Mouse (Mus musculus) stomach, embryonic 14.5 days (tissue): ENCODE measurements at regions not wholly inside any gene's neighbourhood (a gene's known extent, or its start where the extent isn't known, plus 50 kb on each side); places are given as distances from the start of the nearest gene placed in this dataset.

Source experiments
- ATAC-seq: fragments of 200-750 bp; cut with Nextera tagmentation; 2 replicates; pipeline ENCODE4 v1.8.0; 2017; ENCODE audit warnings: low read depth, moderate TSS enrichment; ENCODE audit not compliant: insufficient number of reproducible peaks, insufficient read depth, low FRiP score
- H3K27ac ChIP-seq: fragments of 300-500 bp; sonication (generic); 2 replicates; pipeline ENCODE4 v1.5.1; 2014; ENCODE audit warnings: mild to moderate bottlenecking, low read length, moderate library complexity, mixed read lengths
- H3K27me3 ChIP-seq: fragments of 300-500 bp; sonication (generic); 2 replicates; pipeline ENCODE4 v1.6.1; 2014; ENCODE audit warnings: low read length, control low read depth, mixed read lengths; ENCODE audit not compliant: control insufficient read depth, insufficient read depth
- H3K36me3 ChIP-seq: fragments of 300-500 bp; sonication (generic); 2 replicates; pipeline ENCODE4 v1.6.1; 2014; ENCODE audit warnings: mild to moderate bottlenecking, control low read depth, low read length, moderate library complexity, mixed read lengths; ENCODE audit not compliant: control insufficient read depth, insufficient read depth
- H3K4me1 ChIP-seq: fragments of 300-500 bp; sonication (generic); 2 replicates; pipeline ENCODE4 v1.6.1; 2014; ENCODE audit warnings: low read length, control low read depth, mixed read lengths; ENCODE audit not compliant: control insufficient read depth, insufficient read depth
- H3K4me2 ChIP-seq: fragments of 300-500 bp; sonication (generic); replicated peaks from 2 replicates; pipeline ENCODE4 v1.6.1; 2014; ENCODE audit warnings: low read depth, low read length, control low read depth
- H3K4me3 ChIP-seq: fragments of 300-500 bp; sonication (generic); 2 replicates; pipeline ENCODE4 v1.5.1; 2014; ENCODE audit warnings: low read depth, low read length, control low read depth
- H3K9ac ChIP-seq: fragments of 300-500 bp; sonication (generic); replicated peaks from 2 replicates; pipeline ENCODE4 v1.6.1; 2014; ENCODE audit warnings: low read depth, mild to moderate bottlenecking, control low read depth, low read length, moderate library complexity, mixed read lengths
- H3K9me3 ChIP-seq: fragments of 300-500 bp; sonication (generic); 2 replicates; pipeline ENCODE4 v1.6.1; 2016; ENCODE audit warnings: low read depth, low read length, control low read depth; ENCODE audit not compliant: control insufficient read depth
- WGBS: fragments of 180-500 bp; shearing (Covaris S2); extraction: QIAGEN DNeasy Blood & Tissue Kit; methylation state at CpG from one replicate; pipeline ENCODE4 v1.1.7; 2014; 5-methylcytosine and 5-hydroxymethylcytosine counted together

GRCm38 (mm10) chr6:67107517-67107916 lies 70.3 kb upstream of the Gadd45a start:
- H3K4me3 ChIP-seq = no peak overlapping the region
- no peak overlapping the region for H3K27ac ChIP-seq
- H3K36me3 ChIP-seq = no peaks in the 10 kb centered on the region
- no peaks in the 10 kb centered on the region for H3K27me3 ChIP-seq
- H3K4me2 ChIP-seq = no peak overlapping the region
- H3K9ac ChIP-seq = no peak overlapping the region
- no peak for ATAC-seq
- H3K9me3 ChIP-seq = no peaks in the 10 kb centered on the region
- H3K4me1 ChIP-seq = peaks cover 4% of the 10 kb centered on the region; the same call in 1 of the 2 replicates
- WGBS = 86% methylated on average over 4 of the region's 4 CpGs

- Histone ChIP-seq H3K4me1 (peaks cover 4% of the 10 kb centered on the region; the same call in 1 of the 2 replicates), H3K27ac (no peak overlapping the region), H3K4me3 (no peak overlapping the region), H3K36me3 (no peaks in the 10 kb centered on the region), H3K9ac (no peak overlapping the region), H3K9me3 (no peaks in the 10 kb centered on the region), H3K4me2 (no peak overlapping the region), H3K27me3 (no peaks in the 10 kb centered on the region)
- 80% methylated on average over 2 of the region's 2 CpGs for WGBS
- no peak for ATAC-seq
These were observed 69.2 kb upstream of the Gadd45a start for GRCm38 (mm10) chr6:67106493-67106892.

GRCm38 (mm10) chr6:67105386-67105785 lies 68.1 kb upstream of the Gadd45a start:
- Histone ChIP-seq H3K4me3 (no peak overlapping the region), H3K27ac (no peak overlapping the region), H3K27me3 (no peaks in the 10 kb centered on the region), H3K9me3 (no peaks in the 10 kb centered on the region), H3K4me2 (no peak overlapping the region), H3K4me1 (peaks cover 4% of the 10 kb centered on the region; the same call in 1 of the 2 replicates), H3K36me3 (no peaks in the 10 kb centered on the region), H3K9ac (no peak overlapping the region)
- WGBS = 10% methylated on average over 4 of the region's 4 CpGs
- ATAC-seq = no peak

- H3K9ac ChIP-seq = no peak overlapping the region
- WGBS = 89% methylated on average over 3 of the region's 3 CpGs
- no peaks in the 10 kb centered on the region for H3K9me3 ChIP-seq
These were observed 66.9 kb upstream of the Gadd45a start for GRCm38 (mm10) chr6:67104205-67104604.

GRCm38 (mm10) chr6:67102541-67103134 lies 65.4 kb upstream of the Gadd45a start:
- no peak overlapping the region; the same call in 1 of the 2 replicates for H3K27ac ChIP-seq
- no peak for ATAC-seq
- H3K4me2 ChIP-seq = no peak overlapping the region

More at GRCm38 (mm10) chr6:67104205-67104604, 66.9 kb upstream of the Gadd45a start:
- peaks cover 4% of the 10 kb centered on the region; the same call in 1 of the 2 replicates for H3K4me1 ChIP-seq
- ATAC-seq = no peak
- H3K4me2 ChIP-seq = no peak overlapping the region
- H3K36me3 ChIP-seq = no peaks in the 10 kb centered on the region
- no peak overlapping the region for H3K4me3 ChIP-seq
- no peaks in the 10 kb centered on the region for H3K27me3 ChIP-seq
- no peak overlapping the region for H3K27ac ChIP-seq

GRCm38 (mm10) chr6:67102014-67102413 lies 64.8 kb upstream of the Gadd45a start:
- Histone ChIP-seq H3K27ac (no peak overlapping the region), H3K9ac (no peak overlapping the region), H3K4me1 (peaks cover 4% of the 10 kb centered on the region; the same call in 1 of the 2 replicates), H3K9me3 (no peaks in the 10 kb centered on the region), H3K27me3 (no peaks in the 10 kb centered on the region), H3K4me3 (no peak overlapping the region), H3K36me3 (no peaks in the 10 kb centered on the region), H3K4me2 (no peak overlapping the region)
- 74% methylated on average over 4 of the region's 4 CpGs for WGBS
- ATAC-seq = no peak; the same call in 1 of the 2 replicates

More at GRCm38 (mm10) chr6:67102541-67103134, 65.4 kb upstream of the Gadd45a start:
- Histone ChIP-seq H3K36me3 (no peaks in the 10 kb centered on the region), H3K4me3 (no peak overlapping the region), H3K27me3 (no peaks in the 10 kb centered on the region), H3K9ac (no peak overlapping the region), H3K4me1 (peaks cover 4% of the 10 kb centered on the region; the same call in 1 of the 2 replicates), H3K9me3 (no peaks in the 10 kb centered on the region)
- 24% methylated on average over 11 of the region's 11 CpGs for WGBS

- H3K4me2 ChIP-seq = no peak overlapping the region
- H3K27me3 ChIP-seq = no peaks in the 10 kb centered on the region
- no peaks in the 10 kb centered on the region for H3K4me1 ChIP-seq
- no peak overlapping the region for H3K9ac ChIP-seq
- no peak for ATAC-seq
- WGBS = 81% methylated on average over 3 of the region's 3 CpGs
- no peaks in the 10 kb centered on the region for H3K36me3 ChIP-seq
- no peak overlapping the region for H3K27ac ChIP-seq
- no peaks in the 10 kb centered on the region for H3K9me3 ChIP-seq
- no peak overlapping the region for H3K4me3 ChIP-seq
These were observed 57.2 kb upstream of the Gadd45a start for GRCm38 (mm10) chr6:67094426-67094825.

GRCm38 (mm10) chr6:67093128-67093527 lies 55.9 kb upstream of the Gadd45a start:
- no peaks in the 10 kb centered on the region for H3K4me1 ChIP-seq
- no peak overlapping the region for H3K4me3 ChIP-seq

GRCm38 (mm10) chr6:67090150-67090549 lies 52.9 kb upstream of the Gadd45a start:
- Histone ChIP-seq H3K4me1 (no peaks in the 10 kb centered on the region), H3K9ac (no peak overlapping the region), H3K36me3 (no peaks in the 10 kb centered on the region), H3K9me3 (no peaks in the 10 kb centered on the region), H3K4me2 (no peak overlapping the region), H3K27ac (no peak overlapping the region), H3K4me3 (no peak overlapping the region), H3K27me3 (no peaks in the 10 kb centered on the region)
- 70% methylated on average over 4 of the region's 4 CpGs for WGBS
- no peak for ATAC-seq

More at GRCm38 (mm10) chr6:67093128-67093527, 55.9 kb upstream of the Gadd45a start:
- Histone ChIP-seq H3K4me2 (no peak overlapping the region), H3K36me3 (no peaks in the 10 kb centered on the region), H3K27me3 (no peaks in the 10 kb centered on the region), H3K9me3 (no peaks in the 10 kb centered on the region), H3K9ac (no peak overlapping the region), H3K27ac (no peak overlapping the region)
- WGBS = 73% methylated on average over 1 of the region's 1 CpGs
- ATAC-seq = no peak
